Mouse (Mus musculus): ENCODE results near the gene Gm11011.

DNA sequence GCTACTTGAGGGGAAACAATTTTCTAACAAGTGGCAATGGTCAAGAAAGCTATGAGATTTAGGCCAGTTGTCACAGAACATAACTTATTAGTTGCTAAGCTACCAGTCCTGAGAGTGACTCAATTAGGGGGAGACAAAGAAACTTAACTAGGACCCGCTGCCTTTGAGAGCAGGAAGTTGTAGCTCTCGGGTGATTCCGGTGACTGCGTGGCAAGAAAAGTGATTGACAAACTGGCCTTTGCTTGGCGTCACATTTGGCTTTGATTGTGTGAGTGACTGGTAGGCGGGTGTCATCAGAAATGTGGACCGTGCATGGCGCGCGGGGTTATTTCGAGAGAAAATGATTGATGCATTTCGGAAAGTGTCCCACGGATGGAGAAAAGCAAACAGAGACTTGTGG, 22.4 kb upstream of the Gm11011 start:
- no peak for TF ChIP-seq CTCF (IDR thresholded peaks at IDR 0.05; ENCODE audit: extremely low read depth, insufficient read length, insufficient replicate concordance, low read depth, low read length)
- TF ChIP-seq POLR2A (IDR thresholded peaks at IDR 0.05; ENCODE audit: low read depth, low read length): no peak

Data from small intestine, adult 2 months (tissue).